Mouse (Mus musculus): ENCODE results near the gene Adgrf1. TPM values are rescaled to one million over a fixed set of nuclear protein-coding genes. Genes with fewer than 3 reads are reported as not detected.

Gene Adgrf1
- not detected in 2 replicates for polyA plus RNA-seq (2016; fragmentation: Nextera tagmentation; extraction: Ambion mirVana)

DNA sequence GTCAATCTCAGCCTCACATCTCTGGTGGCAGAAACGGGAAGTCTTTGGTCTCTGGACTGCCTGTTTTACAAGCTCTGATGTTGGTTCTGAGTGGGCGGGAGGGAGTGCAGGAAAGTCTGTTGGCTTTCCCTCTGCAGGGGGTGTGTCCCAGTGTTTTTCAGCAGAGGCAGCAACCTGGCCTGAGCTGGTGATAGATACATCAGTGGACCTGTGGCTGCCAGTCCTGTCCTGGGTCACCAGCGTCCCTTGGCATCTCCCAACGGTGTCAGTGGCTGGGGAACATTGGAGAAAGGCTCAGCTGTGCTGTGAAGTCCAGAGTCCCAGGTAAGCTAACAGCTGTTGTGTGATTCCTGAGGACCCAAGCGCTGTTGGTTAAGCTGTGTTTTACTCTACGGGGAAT is at the start of gene Adgrf1:
Gene Adgrf1, plus strand, starts transcription at position 169 of the 400 bp plus-strand sequence.
- 79% methylated on average over 6 of the region's 6 CpGs for WGBS
- peaks cover 5% of the 10 kb centered on the region for H3K9me3 ChIP-seq
- no peak within 1 kb of the TSS for H3K27ac ChIP-seq
- no peak within 1 kb of the TSS for H3K4me3 ChIP-seq
- peaks cover 3% of the 10 kb centered on the region; the same call in 1 of the 2 replicates for H3K4me1 ChIP-seq
- no peak for DNase-seq (ENCODE audit: extremely low spot score, low spot score)
- no peaks in the 10 kb centered on the region for H3K36me3 ChIP-seq (replicated peaks)
- no peaks in the 10 kb centered on the region for H3K27me3 ChIP-seq (ENCODE audit: poor library complexity, severe bottlenecking)

DNA sequence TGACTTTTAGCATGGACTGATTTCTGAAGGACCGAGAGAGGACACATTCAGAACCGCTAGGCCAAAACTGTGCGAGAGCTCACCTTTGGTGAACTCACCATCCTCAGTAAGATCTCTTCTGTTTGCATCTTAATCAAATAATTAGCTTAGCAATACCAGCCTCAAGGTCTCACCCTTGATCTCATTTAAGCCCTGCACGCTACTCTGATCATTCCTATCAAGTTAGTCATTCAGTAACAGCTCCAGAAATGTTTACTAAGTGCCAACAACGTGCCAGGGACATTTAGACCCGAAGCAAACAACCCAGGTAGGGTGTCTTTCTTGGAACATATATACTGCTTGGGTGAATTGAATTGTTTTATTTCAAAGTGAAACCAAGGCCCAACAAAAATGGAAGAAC is 44.0 kb upstream of the Adgrf1 start:
- no peaks in the 10 kb centered on the region for H3K27me3 ChIP-seq (ENCODE audit: poor library complexity, severe bottlenecking)
- no peaks in the 10 kb centered on the region for H3K9me3 ChIP-seq
- no peak overlapping the region for H3K27ac ChIP-seq
- peaks cover 4% of the 10 kb centered on the region; the same call in 1 of the 2 replicates for H3K4me1 ChIP-seq
- no peak for DNase-seq (ENCODE audit: extremely low spot score, low spot score)
- H3K36me3 ChIP-seq (replicated peaks): no peaks in the 10 kb centered on the region
- no peak overlapping the region for H3K4me3 ChIP-seq
- 89% methylated on average over 6 of the region's 6 CpGs for WGBS

DNA sequence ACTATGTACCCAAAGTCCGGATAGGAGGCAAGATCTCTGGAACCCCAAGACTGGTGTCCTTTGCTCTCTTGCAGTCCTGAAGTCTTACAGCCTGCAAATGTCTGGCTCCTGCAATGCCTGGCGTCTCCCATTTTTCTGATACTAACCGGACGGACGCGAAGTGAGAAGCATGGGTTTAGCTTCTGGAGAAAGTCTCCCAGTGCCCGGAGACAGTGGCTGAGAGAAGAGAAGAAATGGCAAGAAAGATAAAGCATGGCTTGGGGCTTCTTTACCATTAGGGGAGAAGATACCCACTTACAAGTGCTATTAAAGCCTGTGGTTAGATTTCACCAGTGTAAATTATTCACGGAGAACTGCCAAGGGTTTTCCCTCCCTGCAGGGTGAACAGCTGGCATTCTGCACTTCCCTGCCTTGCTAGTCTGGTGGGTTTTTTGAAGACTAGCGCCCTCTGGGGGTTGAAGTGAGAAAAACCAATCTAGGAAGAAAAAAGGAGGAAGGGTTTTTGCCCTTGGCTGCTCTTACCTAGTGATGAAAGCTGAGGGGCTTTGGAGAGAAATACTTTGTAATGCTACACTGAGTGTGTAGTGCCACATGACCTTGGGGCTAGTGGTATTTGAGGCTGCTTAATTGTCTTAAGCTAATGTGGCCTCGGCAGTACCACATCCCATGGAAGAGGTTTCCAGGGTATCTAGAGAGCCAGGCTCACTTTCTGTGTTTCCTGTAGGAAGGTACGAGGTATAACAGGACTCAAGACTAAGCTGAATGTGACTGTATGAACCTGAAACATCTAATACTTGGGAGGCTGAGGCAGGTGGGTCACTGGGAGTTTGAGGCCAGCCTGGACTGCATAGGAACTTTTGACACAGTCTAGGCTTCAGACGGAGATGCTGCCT is 40.3 kb upstream of the Adgrf1 start:
- Histone ChIP-seq H3K36me3 (replicated peaks) (no peaks in the 10 kb centered on the region), H3K27ac (no peak overlapping the region), H3K27me3 (ENCODE audit: poor library complexity, severe bottlenecking) (no peaks in the 10 kb centered on the region), H3K4me3 (peak overlapping the region; percentile 20; the same call in 1 of the 2 replicates), H3K9me3 (no peaks in the 10 kb centered on the region), H3K4me1 (peaks cover 10% of the 10 kb centered on the region)
- 48% methylated on average over 12 of the region's 12 CpGs for WGBS
- peak; percentile 58 for DNase-seq (ENCODE audit: extremely low spot score, low spot score)

DNA sequence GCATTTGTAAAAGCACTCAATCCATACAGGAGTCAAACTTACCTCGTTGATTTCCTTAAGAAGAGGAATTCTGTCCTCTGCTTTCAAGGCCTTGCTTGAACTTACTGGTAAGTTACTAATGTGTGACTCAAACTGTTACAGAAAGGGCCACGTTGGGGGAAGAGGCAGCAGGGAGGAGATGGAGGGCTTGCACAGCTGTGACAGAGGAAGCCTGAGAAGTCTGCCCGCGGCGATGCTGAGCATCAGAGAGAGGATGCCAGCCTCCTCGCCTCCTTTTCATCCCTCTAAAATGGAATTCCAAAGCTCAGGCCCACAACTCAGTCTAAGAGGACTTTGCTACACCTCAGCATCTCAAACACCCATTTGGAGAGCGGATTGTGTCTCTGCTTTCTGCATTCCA is 39.3 kb upstream of the Adgrf1 start:
- WGBS: 85% methylated on average over 7 of the region's 7 CpGs
- Histone ChIP-seq H3K27ac (no peak overlapping the region), H3K27me3 (ENCODE audit: poor library complexity, severe bottlenecking) (no peaks in the 10 kb centered on the region), H3K9me3 (no peaks in the 10 kb centered on the region), H3K4me1 (peaks cover 10% of the 10 kb centered on the region), H3K4me3 (no peak overlapping the region), H3K36me3 (replicated peaks) (no peaks in the 10 kb centered on the region)
- no peak for DNase-seq (ENCODE audit: extremely low spot score, low spot score)

DNA sequence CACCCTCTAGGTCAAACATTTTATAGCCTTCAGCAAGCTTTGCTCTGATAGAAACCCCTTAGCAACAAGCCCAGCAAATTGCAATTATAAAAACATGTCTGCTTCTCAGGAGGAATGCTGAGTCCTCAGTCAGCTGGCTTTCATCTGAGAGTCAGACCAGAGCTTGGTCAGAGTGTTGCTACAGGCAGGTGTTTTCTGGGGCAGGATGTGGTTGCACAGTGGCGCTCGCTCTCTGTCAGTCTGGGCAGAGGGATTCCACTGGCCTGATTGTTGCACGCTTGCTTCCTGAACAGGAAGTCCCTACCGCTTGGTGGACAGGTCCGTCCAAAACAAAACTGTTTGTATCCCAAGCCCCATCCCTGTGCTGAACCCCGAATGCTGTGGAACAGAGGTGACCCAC is 37.4 kb upstream of the Adgrf1 start:
- H3K27me3 ChIP-seq (ENCODE audit: poor library complexity, severe bottlenecking): no peaks in the 10 kb centered on the region
- H3K4me1 ChIP-seq: peaks cover 10% of the 10 kb centered on the region
- H3K9me3 ChIP-seq: no peaks in the 10 kb centered on the region
- no peak overlapping the region for H3K4me3 ChIP-seq
- no peak for DNase-seq (ENCODE audit: extremely low spot score, low spot score)
- H3K27ac ChIP-seq: no peak overlapping the region
- H3K36me3 ChIP-seq (replicated peaks): no peaks in the 10 kb centered on the region
- 65% methylated on average over 6 of the region's 6 CpGs for WGBS

DNA sequence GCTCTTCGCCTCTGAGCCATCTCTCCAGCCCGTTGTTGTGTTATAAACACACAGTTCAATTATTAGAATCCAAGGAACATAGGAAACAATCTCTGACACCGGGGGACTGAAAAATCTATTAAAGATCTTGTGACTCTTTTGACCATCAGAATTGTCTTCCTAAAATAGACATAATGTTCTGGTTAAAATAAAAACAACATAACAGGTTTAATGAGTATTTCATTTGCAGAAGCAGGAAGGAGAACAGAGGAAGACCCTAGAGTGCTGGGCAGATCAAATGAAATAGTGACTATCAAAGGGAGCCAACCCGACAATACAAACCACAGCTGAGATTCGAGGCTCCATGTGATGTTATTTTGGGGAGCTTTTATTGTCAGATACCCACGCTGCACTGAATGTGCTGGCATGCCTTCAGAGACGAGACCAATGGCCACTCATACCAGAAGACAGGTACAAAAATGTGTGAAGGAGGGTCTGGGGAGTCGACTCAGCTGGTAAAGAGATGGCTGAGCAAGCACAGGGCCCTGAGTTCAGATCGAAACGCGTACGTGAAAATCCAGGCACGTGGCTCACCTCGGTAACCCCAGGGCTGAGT is 33.4 kb upstream of the Adgrf1 start:
- no peaks in the 10 kb centered on the region for H3K36me3 ChIP-seq (replicated peaks)
- no peaks in the 10 kb centered on the region for H3K27me3 ChIP-seq (ENCODE audit: poor library complexity, severe bottlenecking)
- DNase-seq (ENCODE audit: extremely low spot score, low spot score): no peak
- H3K4me1 ChIP-seq: peaks cover 6% of the 10 kb centered on the region
- H3K27ac ChIP-seq: no peak overlapping the region
- H3K9me3 ChIP-seq: no peaks in the 10 kb centered on the region
- H3K4me3 ChIP-seq: no peak overlapping the region
- 87% methylated on average over 14 of the region's 14 CpGs for WGBS

DNA sequence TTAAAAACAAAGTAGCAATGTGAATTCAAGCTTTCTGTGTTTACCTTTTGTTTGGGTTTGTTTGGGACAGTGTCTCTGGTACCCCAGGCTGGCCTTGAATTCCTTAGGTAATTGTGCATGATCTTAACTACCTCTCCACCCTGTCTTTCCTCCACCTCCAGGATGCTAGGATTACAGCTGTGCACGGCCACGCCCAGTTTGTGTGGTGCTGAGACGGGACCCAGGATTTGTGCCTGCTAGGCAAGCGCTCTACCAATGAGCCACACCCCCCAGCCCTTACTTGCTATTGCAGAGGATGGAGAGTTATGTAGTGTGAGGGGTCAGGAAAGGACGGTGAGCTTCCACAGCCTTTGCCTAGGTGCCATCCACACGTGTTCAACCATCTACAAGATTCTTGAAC is 31.1 kb upstream of the Adgrf1 start:
- H3K27ac ChIP-seq: no peak overlapping the region
- H3K9me3 ChIP-seq: no peaks in the 10 kb centered on the region
- WGBS: 76% methylated on average over 6 of the region's 6 CpGs
- H3K4me3 ChIP-seq: no peak overlapping the region
- no peaks in the 10 kb centered on the region for H3K4me1 ChIP-seq
- H3K36me3 ChIP-seq (replicated peaks): no peaks in the 10 kb centered on the region
- DNase-seq (ENCODE audit: extremely low spot score, low spot score): no peak
- no peaks in the 10 kb centered on the region for H3K27me3 ChIP-seq (ENCODE audit: poor library complexity, severe bottlenecking)

DNA sequence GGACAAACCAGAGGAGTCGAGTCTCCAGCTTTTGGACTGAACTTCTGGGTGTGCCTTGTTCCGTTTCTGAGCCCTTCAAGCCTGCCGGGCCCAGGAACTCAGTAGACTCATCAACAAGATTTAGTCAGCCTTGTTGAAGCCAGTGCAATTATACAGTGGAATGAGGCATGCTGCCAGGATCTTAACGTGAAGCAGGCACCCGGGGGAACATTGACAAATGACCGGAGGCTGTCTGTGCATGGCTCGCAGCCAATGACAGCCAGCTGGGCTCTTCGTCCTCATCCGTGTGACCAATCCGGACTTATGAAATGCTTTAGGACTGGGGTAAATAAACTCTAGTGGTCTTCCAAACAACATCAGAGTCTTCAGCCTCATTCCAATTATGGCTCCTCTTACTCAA is 29.0 kb upstream of the Adgrf1 start:
- Histone ChIP-seq H3K9me3 (no peaks in the 10 kb centered on the region), H3K36me3 (replicated peaks) (no peaks in the 10 kb centered on the region), H3K27me3 (ENCODE audit: poor library complexity, severe bottlenecking) (no peaks in the 10 kb centered on the region), H3K4me3 (no peak overlapping the region), H3K27ac (no peak overlapping the region), H3K4me1 (no peaks in the 10 kb centered on the region)
- no peak for DNase-seq (ENCODE audit: extremely low spot score, low spot score)
- 93% methylated on average over 10 of the region's 10 CpGs for WGBS

DNA sequence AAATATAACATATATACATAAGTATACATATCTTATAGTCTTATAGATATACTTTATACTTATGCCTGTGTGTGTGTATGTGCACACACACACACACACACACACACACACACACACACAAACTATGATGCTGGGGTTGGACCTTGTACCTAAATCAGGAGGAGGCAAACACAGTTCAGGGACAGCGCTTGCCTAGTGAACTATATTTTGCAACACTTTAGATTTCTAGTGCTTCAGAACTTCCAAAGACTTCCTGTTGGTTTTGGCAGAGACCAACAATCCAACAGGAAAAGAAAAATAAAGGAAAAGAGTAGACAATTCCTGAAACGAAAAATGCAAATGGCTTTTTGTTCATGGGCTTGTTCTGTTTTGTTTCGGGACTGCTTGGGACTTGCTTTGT is 27.5 kb upstream of the Adgrf1 start:
- H3K36me3 ChIP-seq (replicated peaks): no peaks in the 10 kb centered on the region
- no peak for DNase-seq (ENCODE audit: extremely low spot score, low spot score)
- no peaks in the 10 kb centered on the region for H3K27me3 ChIP-seq (ENCODE audit: poor library complexity, severe bottlenecking)
- no peak overlapping the region for H3K27ac ChIP-seq
- WGBS: 87% methylated on average over 3 of the region's 3 CpGs
- H3K4me1 ChIP-seq: no peaks in the 10 kb centered on the region
- H3K9me3 ChIP-seq: no peaks in the 10 kb centered on the region
- H3K4me3 ChIP-seq: no peak overlapping the region

DNA sequence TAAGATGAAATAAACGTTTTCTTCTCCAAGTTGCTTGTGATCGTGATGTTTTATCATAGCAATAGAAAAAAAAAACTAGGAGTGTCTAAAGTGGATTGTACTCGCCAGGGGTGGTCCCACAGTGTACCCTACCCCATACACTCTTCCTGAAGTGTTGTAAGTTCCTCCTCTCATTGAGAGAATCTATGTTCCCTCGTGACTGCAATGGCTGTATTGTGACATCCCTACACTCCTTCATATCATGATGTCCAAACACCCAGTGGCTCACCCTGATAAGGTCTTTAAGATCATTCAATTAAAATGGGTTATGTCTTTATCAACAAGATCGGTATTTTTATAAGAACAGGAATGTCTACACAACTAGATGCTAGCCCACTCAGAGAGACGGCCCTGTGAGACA is 24.8 kb upstream of the Adgrf1 start:
- Histone ChIP-seq H3K4me1 (no peaks in the 10 kb centered on the region), H3K36me3 (replicated peaks) (no peaks in the 10 kb centered on the region), H3K27ac (no peak overlapping the region), H3K27me3 (ENCODE audit: poor library complexity, severe bottlenecking) (no peaks in the 10 kb centered on the region), H3K9me3 (no peaks in the 10 kb centered on the region), H3K4me3 (no peak overlapping the region)
- DNase-seq (ENCODE audit: extremely low spot score, low spot score): no peak
- 88% methylated on average over 6 of the region's 6 CpGs for WGBS

DNA sequence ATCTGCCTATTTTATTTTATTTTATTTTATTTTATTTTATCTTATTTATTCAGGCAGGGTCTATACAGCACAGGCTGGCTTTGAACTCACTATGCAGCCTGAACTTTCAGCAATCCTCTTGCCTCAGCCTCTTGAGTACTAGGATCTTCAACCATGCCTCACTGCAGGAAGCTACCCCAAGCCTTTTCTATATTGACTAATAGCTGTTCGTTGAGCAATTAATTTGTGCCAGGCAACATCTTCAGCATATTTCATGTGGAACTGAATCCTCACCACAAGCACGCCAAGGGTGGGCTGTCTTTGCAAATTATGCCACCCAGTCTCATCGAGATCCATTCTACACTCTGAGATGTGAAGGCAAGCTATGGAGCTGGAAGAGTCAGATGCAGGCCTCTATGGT is 22.9 kb upstream of the Adgrf1 start:
- WGBS: 88% methylated on average over 3 of the region's 3 CpGs
- Histone ChIP-seq H3K36me3 (replicated peaks) (no peaks in the 10 kb centered on the region), H3K27me3 (ENCODE audit: poor library complexity, severe bottlenecking) (no peaks in the 10 kb centered on the region), H3K4me1 (peaks cover 6% of the 10 kb centered on the region), H3K9me3 (no peaks in the 10 kb centered on the region), H3K27ac (no peak overlapping the region), H3K4me3 (no peak overlapping the region)
- no peak for DNase-seq (ENCODE audit: extremely low spot score, low spot score)

DNA sequence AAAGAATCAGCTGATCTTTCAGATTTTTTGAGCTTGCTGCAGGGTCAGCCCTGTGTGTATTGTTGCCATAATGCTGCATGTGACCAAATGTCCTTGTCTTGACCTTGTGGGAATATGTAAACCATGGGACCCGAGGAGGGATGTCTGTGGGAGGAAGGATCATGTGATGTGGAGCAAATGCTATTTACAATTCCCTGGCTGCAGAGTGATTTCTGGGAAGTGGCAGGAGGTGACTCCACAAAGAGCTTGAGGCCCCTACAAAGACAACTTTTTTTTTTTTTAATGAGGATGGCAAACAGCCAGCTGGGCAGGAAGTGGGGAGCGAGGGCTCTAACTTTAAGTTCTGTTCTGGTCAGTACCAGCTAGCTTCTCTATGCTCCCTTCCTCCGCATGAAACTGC is 20.5 kb upstream of the Adgrf1 start:
- Histone ChIP-seq H3K36me3 (replicated peaks) (no peaks in the 10 kb centered on the region), H3K4me1 (peaks cover 6% of the 10 kb centered on the region), H3K9me3 (no peaks in the 10 kb centered on the region), H3K27ac (no peak overlapping the region), H3K4me3 (no peak overlapping the region), H3K27me3 (ENCODE audit: poor library complexity, severe bottlenecking) (no peaks in the 10 kb centered on the region)
- WGBS: 64% methylated on average over 3 of the region's 3 CpGs
- no peak for DNase-seq (ENCODE audit: extremely low spot score, low spot score)
